Mouse (Mus musculus) heart, embryonic 10.5 days (tissue): ENCODE measurements around the gene Rgs7. TPM values are rescaled to one million over a fixed set of nuclear protein-coding genes. Genes with fewer than 3 reads are reported as not detected.

Experiments
- DNase-seq: peaks from one replicate; pipeline ENCODE4 v3.0.0-alpha.2; 2017; ENCODE audit warnings: low spot score
- H3K27ac ChIP-seq: fragments of 300-500 bp; sonication (generic); 2 replicates; pipeline ENCODE4 v1.5.1; 2016; ENCODE audit warnings: mild to moderate bottlenecking
- H3K27me3 ChIP-seq: fragments of 300-500 bp; sonication (generic); 2 replicates; pipeline ENCODE4 v1.6.1; 2016; ENCODE audit warnings: mild to moderate bottlenecking; ENCODE audit not compliant: poor library complexity, insufficient read depth, severe bottlenecking
- H3K36me3 ChIP-seq: fragments of 300-500 bp; sonication (generic); 2 replicates; pipeline ENCODE4 v1.6.1; 2016; ENCODE audit warnings: mild to moderate bottlenecking, moderate library complexity
- H3K4me1 ChIP-seq: fragments of 300-500 bp; sonication (generic); 2 replicates; pipeline ENCODE4 v1.6.1; 2016; ENCODE audit warnings: mild to moderate bottlenecking
- H3K4me3 ChIP-seq: fragments of 300-500 bp; sonication (generic); 2 replicates; pipeline ENCODE4 v1.5.1; 2016; ENCODE audit warnings: mild to moderate bottlenecking, moderate library complexity
- H3K9me3 ChIP-seq: fragments of 300-500 bp; sonication (generic); 2 replicates; pipeline ENCODE4 v1.6.1; 2016; ENCODE audit warnings: mild to moderate bottlenecking, moderate library complexity
- WGBS: fragments of 180-500 bp; shearing (Covaris S2); methylation state at CpG from one replicate; pipeline ENCODE4 v1.1.7; 2016; 5-methylcytosine and 5-hydroxymethylcytosine counted together
- polyA plus RNA-seq: library from polyadenylated mRNA; unstranded; fragments of >200 nt; fragmentation: Nextera tagmentation; extraction: Ambion mirVana; gene quantifications from 2 replicates; pipeline ENCODE4 v1.2.1, GENCODE M21; 2016

Gene Rgs7
- polyA plus RNA-seq, 1 experiment from 2014 or later: 0.44 TPM

GRCm38 (mm10) chr1:175024136-175024535 is 468.2 kb downstream of the Rgs7 start:
- Histone ChIP-seq H3K27ac (no peak overlapping the region), H3K36me3 (no peaks in the 10 kb centered on the region), H3K27me3 (no peaks in the 10 kb centered on the region), H3K9me3 (no peaks in the 10 kb centered on the region), H3K4me3 (no peak overlapping the region), H3K4me1 (peaks cover 8% of the 10 kb centered on the region)
- DNase-seq: no peak
- WGBS: 67% methylated on average over 1 of the region's 1 CpGs

Other genes starting within 250 kb of the Rgs7 start
- 0.10 and 0.11 TPM in 2 replicates for gene Kmo, start 127.9 kb upstream of the Rgs7 start, polyA plus RNA-seq
- gene Fh1, start 133.1 kb upstream of the Rgs7 start, polyA plus RNA-seq: 177 and 220 TPM in 2 replicates
- gene Opn3, start 200.3 kb upstream of the Rgs7 start, polyA plus RNA-seq: 10.8 and 13.7 TPM in 2 replicates
- 4.3 and 6.2 TPM in 2 replicates for gene Chml, start 200.4 kb upstream of the Rgs7 start, polyA plus RNA-seq
- gene Wdr64, start 206.1 kb upstream of the Rgs7 start, polyA plus RNA-seq: not detected in 2 replicates